Mouse (Mus musculus): ENCODE measurements at regions not wholly inside any gene's neighbourhood (a gene's known extent, or its start where the extent isn't known, plus 50 kb on each side); places are given as distances from the start of the nearest gene placed in this dataset.

- 18% methylated on average over 13 of the region's 13 CpGs for WGBS (ENCODE audit: insufficient replicate concordance)
- ATAC-seq (ENCODE audit: insufficient read depth) (no peak), DNase-seq (ENCODE audit: low read depth in 3 of 3, low spot score in 3 of 3) (no peak)
- Histone ChIP-seq H3K4me2 (ENCODE audit: low read depth) (no peak overlapping the region), H3K9me3 (ENCODE audit: control insufficient read depth, low read length) (no peaks in the 10 kb centered on the region), H3K27ac (no peak overlapping the region), H3K4me1 (replicated peaks; ENCODE audit: control insufficient read depth in 2 of 2, insufficient read depth in 2 of 2, low read length in 1 of 2) (no peaks in the 10 kb centered on the region), H3K4me3 (ENCODE audit: insufficient read depth in 1 of 2, low read depth in 2 of 2, low read length in 2 of 2) (no peak overlapping the region), H3K27me3 (ENCODE audit: control insufficient read depth, insufficient read depth, low read length) (no peaks in the 10 kb centered on the region), H3K9ac (replicated peaks) (no peak overlapping the region), H3K36me3 (replicated peaks; ENCODE audit: control insufficient read depth, insufficient read depth, low read depth) (no peaks in the 10 kb centered on the region)
- no peak for TF ChIP-seq CTCF (IDR thresholded peaks at IDR 0.05; ENCODE audit: low read depth)
These were observed 267.4 kb upstream of the Kazn start for GRCm38 (mm10) chr4:142506383-142507211.

- Histone ChIP-seq H3K9me3 (ENCODE audit: control insufficient read depth, low read length) (no peaks in the 10 kb centered on the region; the same call in 1 of the 2 replicates), H3K9ac (replicated peaks) (no peak overlapping the region), H3K27ac (no peak overlapping the region), H3K4me3 (ENCODE audit: insufficient read depth in 1 of 2, low read depth in 2 of 2, low read length in 2 of 2) (no peak overlapping the region), H3K4me1 (replicated peaks; ENCODE audit: control insufficient read depth in 2 of 2, insufficient read depth in 2 of 2, low read length in 1 of 2) (no peaks in the 10 kb centered on the region), H3K4me2 (ENCODE audit: low read depth) (no peak overlapping the region), H3K27me3 (ENCODE audit: control insufficient read depth, insufficient read depth, low read length) (no peaks in the 10 kb centered on the region), H3K36me3 (replicated peaks; ENCODE audit: control insufficient read depth, insufficient read depth, low read depth) (no peaks in the 10 kb centered on the region)
- DNase-seq (ENCODE audit: low read depth in 3 of 3, low spot score in 3 of 3) (no peak), ATAC-seq (ENCODE audit: insufficient read depth) (no peak)
- no peak for TF ChIP-seq CTCF (IDR thresholded peaks at IDR 0.05; ENCODE audit: low read depth)
- TF ChIP-seq EP300 (IDR thresholded peaks at IDR 0.05; ENCODE audit: low read depth), result no peak
- WGBS (ENCODE audit: insufficient replicate concordance), result 67% methylated on average over 15 of the region's 15 CpGs
These were observed 264.6 kb upstream of the Kazn start for GRCm38 (mm10) chr4:142503761-142504160.

- DNase-seq (ENCODE audit: low read depth in 3 of 3, low spot score in 3 of 3) (no peak), ATAC-seq (ENCODE audit: insufficient read depth) (no peak)
- TF ChIP-seq EP300 (IDR thresholded peaks at IDR 0.05; ENCODE audit: low read depth) (no peak), CTCF (IDR thresholded peaks at IDR 0.05; ENCODE audit: low read depth) (no peak)
- H3K9ac ChIP-seq (replicated peaks), result no peak overlapping the region
- H3K27ac ChIP-seq, result no peak overlapping the region
- 57% methylated on average over 8 of the region's 8 CpGs for WGBS (ENCODE audit: insufficient replicate concordance)
- H3K4me2 ChIP-seq (ENCODE audit: low read depth), result no peak overlapping the region
- no peak overlapping the region for H3K4me3 ChIP-seq (ENCODE audit: insufficient read depth in 1 of 2, low read depth in 2 of 2, low read length in 2 of 2)
- no peaks in the 10 kb centered on the region for H3K27me3 ChIP-seq (ENCODE audit: control insufficient read depth, insufficient read depth, low read length)
- H3K9me3 ChIP-seq (ENCODE audit: control insufficient read depth, low read length), result no peaks in the 10 kb centered on the region; the same call in 1 of the 2 replicates
- H3K36me3 ChIP-seq (replicated peaks; ENCODE audit: control insufficient read depth, insufficient read depth, low read depth), result no peaks in the 10 kb centered on the region
- no peaks in the 10 kb centered on the region for H3K4me1 ChIP-seq (replicated peaks; ENCODE audit: control insufficient read depth in 2 of 2, insufficient read depth in 2 of 2, low read length in 1 of 2)
These were observed 262.0 kb upstream of the Kazn start for GRCm38 (mm10) chr4:142501177-142501576.

- Histone ChIP-seq H3K36me3 (replicated peaks; ENCODE audit: control insufficient read depth, insufficient read depth, low read depth) (no peaks in the 10 kb centered on the region), H3K4me2 (ENCODE audit: low read depth) (no peak overlapping the region), H3K9ac (replicated peaks) (no peak overlapping the region), H3K4me3 (ENCODE audit: insufficient read depth in 1 of 2, low read depth in 2 of 2, low read length in 2 of 2) (no peak overlapping the region), H3K9me3 (ENCODE audit: control insufficient read depth, low read length) (no peaks in the 10 kb centered on the region; the same call in 1 of the 2 replicates), H3K27me3 (ENCODE audit: control insufficient read depth, insufficient read depth, low read length) (no peaks in the 10 kb centered on the region), H3K4me1 (replicated peaks; ENCODE audit: control insufficient read depth in 2 of 2, insufficient read depth in 2 of 2, low read length in 1 of 2) (no peaks in the 10 kb centered on the region), H3K27ac (no peak overlapping the region)
- DNase-seq (ENCODE audit: low read depth in 3 of 3, low spot score in 3 of 3), result no peak
- 74% methylated on average over 7 of the region's 7 CpGs for WGBS (ENCODE audit: insufficient replicate concordance)
- ATAC-seq (ENCODE audit: insufficient read depth), result no peak
- TF ChIP-seq CTCF (IDR thresholded peaks at IDR 0.05; ENCODE audit: low read depth) (no peak), EP300 (IDR thresholded peaks at IDR 0.05; ENCODE audit: low read depth) (no peak)
These were observed 261.3 kb upstream of the Kazn start for GRCm38 (mm10) chr4:142500541-142500940.

GRCm38 (mm10) chr4:142496605-142497004 is 257.4 kb upstream of the Kazn start:
- H3K4me2 ChIP-seq (ENCODE audit: low read depth), result no peak overlapping the region
- ATAC-seq (ENCODE audit: insufficient read depth) (no peak), DNase-seq (ENCODE audit: low read depth in 3 of 3, low spot score in 3 of 3) (no peak)
- H3K4me1 ChIP-seq (replicated peaks; ENCODE audit: control insufficient read depth in 2 of 2, insufficient read depth in 2 of 2, low read length in 1 of 2), result no peaks in the 10 kb centered on the region
- no peak overlapping the region for H3K4me3 ChIP-seq (ENCODE audit: insufficient read depth in 1 of 2, low read depth in 2 of 2, low read length in 2 of 2)
- WGBS (ENCODE audit: insufficient replicate concordance), result 39% methylated on average over 12 of the region's 12 CpGs
- H3K27me3 ChIP-seq (ENCODE audit: control insufficient read depth, insufficient read depth, low read length), result no peaks in the 10 kb centered on the region
- H3K9me3 ChIP-seq (ENCODE audit: control insufficient read depth, low read length), result no peaks in the 10 kb centered on the region; the same call in 1 of the 2 replicates
- no peak for TF ChIP-seq CTCF (IDR thresholded peaks at IDR 0.05; ENCODE audit: low read depth)
- TF ChIP-seq EP300 (IDR thresholded peaks at IDR 0.05; ENCODE audit: low read depth), result no peak
- no peak overlapping the region for H3K9ac ChIP-seq (replicated peaks)
- H3K27ac ChIP-seq, result no peak overlapping the region
- H3K36me3 ChIP-seq (replicated peaks; ENCODE audit: control insufficient read depth, insufficient read depth, low read depth), result no peaks in the 10 kb centered on the region

Measured in liver, embryonic 14.5 days (tissue).